In the genomic region with DNA sequence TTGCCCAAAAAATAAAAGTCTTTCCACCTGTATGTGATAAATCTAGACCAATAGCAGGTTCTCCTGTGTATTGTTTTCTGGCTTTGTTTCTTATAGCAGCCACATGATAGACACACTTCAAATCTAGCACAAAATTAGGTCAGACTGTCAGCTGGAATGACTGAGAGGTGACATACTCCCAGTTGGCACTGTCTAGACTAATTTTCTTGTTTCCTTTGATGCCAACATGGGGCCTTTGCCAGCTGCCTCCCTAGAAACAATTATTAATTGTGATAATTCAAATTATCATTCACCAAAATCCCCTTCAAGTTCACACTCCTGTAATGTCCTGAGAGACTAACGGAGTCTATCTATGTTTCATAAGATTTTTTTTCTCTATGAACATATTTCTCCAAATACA, we compare ENCODE assay signal across 14 mouse cellular contexts.
"Had no signal": no experiment of that assay in that cellular context is flagged by ENCODE, and none has a peak within 500 bp of the region (broad histone marks: within the 10 kb centered on the region; RNA-seq: fewer than 3 reads in every experiment).

No protein-coding gene starts in this region.

- H3K27ac ChIP-seq: kidney, postnatal 0 days; limb, embryonic 15.5 days; liver, embryonic 12.5 days; midbrain, embryonic 10.5 days; midbrain, embryonic 15.5 days; neural tube, embryonic 13.5 days; stomach, postnatal 0 days had no signal

- H3K9me3 ChIP-seq: limb, embryonic 15.5 days; liver, embryonic 12.5 days; midbrain, embryonic 10.5 days; midbrain, embryonic 15.5 days; neural tube, embryonic 13.5 days had no signal

- ATAC-seq: liver, embryonic 12.5 days; midbrain, embryonic 15.5 days had no signal

- H3K36me3 ChIP-seq: limb, embryonic 15.5 days; liver, embryonic 12.5 days; midbrain, embryonic 10.5 days; midbrain, embryonic 15.5 days; neural tube, embryonic 13.5 days had no signal

- H3K4me3 ChIP-seq: limb, embryonic 15.5 days; liver, embryonic 12.5 days; midbrain, embryonic 10.5 days; midbrain, embryonic 15.5 days; neural tube, embryonic 13.5 days had no signal

- H3K9ac ChIP-seq: limb, embryonic 15.5 days; liver, embryonic 12.5 days; lung, embryonic 14.5 days; midbrain, embryonic 15.5 days; neural tube, embryonic 13.5 days had no signal

- H3K4me2 ChIP-seq: limb, embryonic 15.5 days; liver, embryonic 12.5 days; lung, embryonic 14.5 days; midbrain, embryonic 15.5 days; neural tube, embryonic 13.5 days had no signal

- H3K4me1 ChIP-seq: limb, embryonic 15.5 days; liver, embryonic 12.5 days; midbrain, embryonic 10.5 days; midbrain, embryonic 15.5 days; neural tube, embryonic 13.5 days had no signal

- DNase-seq: kidney, postnatal 36 days; layer of hippocampus, adult 9-11 months; layer of hippocampus, postnatal 36 days; lung, embryonic 14.5 days; lung, postnatal 10 days; lung, postnatal 4 days; thymus, postnatal 4 days had no signal

- H3K27me3 ChIP-seq: limb, embryonic 15.5 days; liver, embryonic 12.5 days; midbrain, embryonic 15.5 days; neural tube, embryonic 13.5 days had no signal
